Mouse (Mus musculus): ENCODE results near the gene Ikzf1.

Gene Ikzf1

DNA sequence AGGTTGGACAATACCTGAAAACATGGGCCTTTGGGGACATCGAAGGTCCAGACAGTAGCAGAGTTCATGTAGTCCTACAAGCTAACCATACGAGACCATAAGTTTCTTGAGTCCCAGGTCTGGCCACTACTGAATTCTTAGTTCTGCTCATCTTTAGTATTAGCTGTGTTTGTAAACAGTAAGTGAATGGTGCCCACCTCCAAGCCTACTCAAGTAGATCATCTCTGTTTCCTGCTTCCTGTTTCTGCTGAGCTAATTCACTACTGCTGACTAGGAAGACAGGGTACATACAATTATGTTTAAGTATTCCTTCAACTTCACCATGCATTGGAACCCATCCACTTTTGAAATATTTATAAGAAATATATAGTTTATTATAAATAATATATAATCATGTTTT lies 83.3 kb downstream of the Ikzf1 start:
- Histone ChIP-seq H3K36me3 (ENCODE audit: insufficient read depth, low read length) (no peaks in the 10 kb centered on the region), H3K27me3 (ENCODE audit: insufficient read depth, low read length) (peaks cover 26% of the 10 kb centered on the region), H3K4me3 (replicated peaks; ENCODE audit: low read length) (no peak overlapping the region), H3K4me1 (replicated peaks; ENCODE audit: low read depth, low read length) (peaks cover 9% of the 10 kb centered on the region), H3K9me3 (ENCODE audit: low read length) (no peaks in the 10 kb centered on the region)
- no peak for TF ChIP-seq NANOG (IDR thresholded peaks at IDR 0.05; ENCODE audit: borderline replicate concordance, low read length)
- TF ChIP-seq POU5F1 (IDR thresholded peaks at IDR 0.05; ENCODE audit: borderline replicate concordance, low read length) = no peak
- TF ChIP-seq CTCF (conservative IDR thresholded peaks at IDR 0.05; ENCODE audit: low read length) = no peak

DNA sequence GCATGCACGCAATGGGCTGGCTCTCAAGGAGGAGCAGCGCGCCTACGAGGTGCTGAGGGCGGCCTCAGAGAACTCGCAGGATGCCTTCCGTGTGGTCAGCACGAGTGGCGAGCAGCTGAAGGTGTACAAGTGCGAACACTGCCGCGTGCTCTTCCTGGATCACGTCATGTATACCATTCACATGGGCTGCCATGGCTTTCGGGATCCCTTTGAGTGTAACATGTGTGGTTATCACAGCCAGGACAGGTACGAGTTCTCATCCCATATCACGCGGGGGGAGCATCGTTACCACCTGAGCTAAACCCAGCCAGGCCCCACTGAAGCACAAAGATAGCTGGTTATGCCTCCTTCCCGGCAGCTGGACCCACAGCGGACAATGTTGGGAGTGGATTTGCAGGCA lies 84.5 kb downstream of the Ikzf1 start:
- H3K4me1 ChIP-seq (replicated peaks; ENCODE audit: low read depth, low read length) = peaks cover 9% of the 10 kb centered on the region
- peak overlapping the region; percentile 35 for H3K4me3 ChIP-seq (replicated peaks; ENCODE audit: low read length)
- H3K9me3 ChIP-seq (ENCODE audit: low read length) = no peaks in the 10 kb centered on the region
- H3K27me3 ChIP-seq (ENCODE audit: insufficient read depth, low read length) = peaks cover 37% of the 10 kb centered on the region
- TF ChIP-seq CTCF (conservative IDR thresholded peaks at IDR 0.05; ENCODE audit: low read length) = no peak
- TF ChIP-seq NANOG (IDR thresholded peaks at IDR 0.05; ENCODE audit: borderline replicate concordance, low read length) = no peak
- TF ChIP-seq POU5F1 (IDR thresholded peaks at IDR 0.05; ENCODE audit: borderline replicate concordance, low read length) = no peak
- H3K36me3 ChIP-seq (ENCODE audit: insufficient read depth, low read length) = no peaks in the 10 kb centered on the region

DNA sequence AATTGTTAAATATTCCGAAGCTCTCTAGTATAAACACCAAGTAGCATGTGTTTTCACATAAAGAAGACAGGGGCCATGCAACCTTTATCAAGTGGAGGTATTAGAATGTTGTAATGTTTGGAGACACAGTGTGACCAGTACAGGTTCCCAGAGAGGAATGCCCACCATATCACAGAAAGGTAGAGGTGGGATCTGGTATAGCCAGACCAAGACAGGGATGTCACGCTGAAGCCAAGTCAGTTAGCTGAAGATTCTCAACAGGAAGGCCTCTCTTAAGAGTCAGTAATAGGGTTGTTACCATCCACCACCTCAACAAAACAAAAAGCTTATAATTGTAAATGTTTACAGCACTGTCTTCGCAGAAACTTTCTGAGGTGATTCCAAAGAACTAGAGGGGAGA lies 85.9 kb downstream of the Ikzf1 start:
- Histone ChIP-seq H3K27me3 (ENCODE audit: insufficient read depth, low read length) (peaks cover 48% of the 10 kb centered on the region), H3K9me3 (ENCODE audit: low read length) (no peaks in the 10 kb centered on the region), H3K36me3 (ENCODE audit: insufficient read depth, low read length) (no peaks in the 10 kb centered on the region), H3K4me3 (replicated peaks; ENCODE audit: low read length) (no peak overlapping the region), H3K4me1 (replicated peaks; ENCODE audit: low read depth, low read length) (peaks cover 9% of the 10 kb centered on the region)
- TF ChIP-seq NANOG (IDR thresholded peaks at IDR 0.05; ENCODE audit: borderline replicate concordance, low read length) = no peak
- TF ChIP-seq POU5F1 (IDR thresholded peaks at IDR 0.05; ENCODE audit: borderline replicate concordance, low read length) = no peak
- TF ChIP-seq CTCF (conservative IDR thresholded peaks at IDR 0.05; ENCODE audit: low read length) = no peak

DNA sequence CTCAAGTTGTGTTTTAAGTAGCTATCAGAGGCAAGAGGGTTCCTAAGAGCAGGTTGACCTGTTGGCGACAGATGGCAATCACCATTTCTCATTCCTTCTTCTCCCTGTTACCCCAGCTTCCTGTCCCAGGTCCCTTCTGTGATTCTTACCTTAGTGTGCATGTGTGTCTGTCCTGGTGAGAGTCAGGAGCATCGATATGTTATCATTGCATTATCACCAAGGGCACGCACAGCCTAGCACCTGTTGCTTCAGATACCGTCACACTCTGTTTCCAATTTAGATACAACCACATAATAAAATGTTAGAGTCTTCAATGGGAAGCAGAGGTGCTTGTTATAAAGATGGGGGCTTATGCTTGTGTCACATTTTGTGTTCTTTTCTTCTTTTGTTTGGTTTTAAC lies 87.4 kb downstream of the Ikzf1 start:
- H3K36me3 ChIP-seq (ENCODE audit: insufficient read depth, low read length) = no peaks in the 10 kb centered on the region
- peaks cover 9% of the 10 kb centered on the region for H3K4me1 ChIP-seq (replicated peaks; ENCODE audit: low read depth, low read length)
- no peak overlapping the region for H3K4me3 ChIP-seq (replicated peaks; ENCODE audit: low read length)
- TF ChIP-seq NANOG (IDR thresholded peaks at IDR 0.05; ENCODE audit: borderline replicate concordance, low read length) (no peak), POU5F1 (IDR thresholded peaks at IDR 0.05; ENCODE audit: borderline replicate concordance, low read length) (no peak), CTCF (conservative IDR thresholded peaks at IDR 0.05; ENCODE audit: low read length) (no peak)
- no peaks in the 10 kb centered on the region for H3K9me3 ChIP-seq (ENCODE audit: low read length)
- peaks cover 50% of the 10 kb centered on the region for H3K27me3 ChIP-seq (ENCODE audit: insufficient read depth, low read length)

DNA sequence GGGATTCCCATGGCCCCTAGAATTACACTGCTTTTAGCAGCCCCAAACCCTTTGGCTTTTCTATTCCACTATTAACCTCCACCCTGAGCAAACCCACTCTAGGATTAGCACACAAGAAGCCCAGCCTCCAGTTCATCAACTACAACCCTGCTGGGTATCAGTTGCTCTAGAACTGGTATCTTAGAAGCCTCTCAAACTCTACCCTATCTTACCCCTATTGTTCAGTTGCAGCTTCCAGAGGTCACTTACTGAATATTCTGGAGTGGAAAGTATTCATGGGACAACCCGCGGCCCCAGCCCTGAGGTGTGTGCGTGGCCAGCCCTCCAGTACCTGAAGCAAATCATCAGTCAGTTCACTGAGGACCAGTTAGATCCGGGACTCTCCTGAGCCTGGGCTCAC lies 89.6 kb downstream of the Ikzf1 start:
- no peaks in the 10 kb centered on the region for H3K36me3 ChIP-seq (ENCODE audit: insufficient read depth, low read length)
- peaks cover 48% of the 10 kb centered on the region for H3K27me3 ChIP-seq (ENCODE audit: insufficient read depth, low read length)
- H3K4me3 ChIP-seq (replicated peaks; ENCODE audit: low read length) = no peak overlapping the region
- H3K9me3 ChIP-seq (ENCODE audit: low read length) = no peaks in the 10 kb centered on the region
- TF ChIP-seq NANOG (IDR thresholded peaks at IDR 0.05; ENCODE audit: borderline replicate concordance, low read length) (no peak), POU5F1 (IDR thresholded peaks at IDR 0.05; ENCODE audit: borderline replicate concordance, low read length) (no peak), CTCF (conservative IDR thresholded peaks at IDR 0.05; ENCODE audit: low read length) (no peak)
- H3K4me1 ChIP-seq (replicated peaks; ENCODE audit: low read depth, low read length) = peaks cover 1% of the 10 kb centered on the region; the same call in 1 of the 2 replicates

DNA sequence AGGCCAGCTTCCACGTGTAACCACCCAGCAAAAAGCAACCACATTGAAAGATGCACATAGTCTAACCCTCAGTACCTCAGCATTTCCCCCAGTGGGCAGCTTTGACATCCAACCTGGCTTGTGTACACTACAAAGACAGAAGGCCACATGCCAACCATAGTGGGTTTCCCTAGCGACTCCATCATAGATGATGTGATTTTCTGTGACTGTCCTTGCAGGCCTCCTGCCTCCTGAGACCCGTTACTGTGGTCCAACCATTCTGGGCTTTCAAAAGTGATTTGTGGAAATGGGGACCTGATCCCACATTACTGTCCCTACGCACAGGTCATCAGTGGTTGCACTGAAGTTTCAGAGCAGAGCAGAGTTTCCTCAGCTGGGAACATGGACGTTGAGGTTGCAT lies 90.1 kb downstream of the Ikzf1 start:
- TF ChIP-seq NANOG (IDR thresholded peaks at IDR 0.05; ENCODE audit: borderline replicate concordance, low read length) (no peak), POU5F1 (IDR thresholded peaks at IDR 0.05; ENCODE audit: borderline replicate concordance, low read length) (no peak), CTCF (conservative IDR thresholded peaks at IDR 0.05; ENCODE audit: low read length) (no peak)
- Histone ChIP-seq H3K4me3 (replicated peaks; ENCODE audit: low read length) (no peak overlapping the region), H3K27me3 (ENCODE audit: insufficient read depth, low read length) (peaks cover 45% of the 10 kb centered on the region), H3K36me3 (ENCODE audit: insufficient read depth, low read length) (no peaks in the 10 kb centered on the region), H3K4me1 (replicated peaks; ENCODE audit: low read depth, low read length) (no peaks in the 10 kb centered on the region), H3K9me3 (ENCODE audit: low read length) (no peaks in the 10 kb centered on the region)

DNA sequence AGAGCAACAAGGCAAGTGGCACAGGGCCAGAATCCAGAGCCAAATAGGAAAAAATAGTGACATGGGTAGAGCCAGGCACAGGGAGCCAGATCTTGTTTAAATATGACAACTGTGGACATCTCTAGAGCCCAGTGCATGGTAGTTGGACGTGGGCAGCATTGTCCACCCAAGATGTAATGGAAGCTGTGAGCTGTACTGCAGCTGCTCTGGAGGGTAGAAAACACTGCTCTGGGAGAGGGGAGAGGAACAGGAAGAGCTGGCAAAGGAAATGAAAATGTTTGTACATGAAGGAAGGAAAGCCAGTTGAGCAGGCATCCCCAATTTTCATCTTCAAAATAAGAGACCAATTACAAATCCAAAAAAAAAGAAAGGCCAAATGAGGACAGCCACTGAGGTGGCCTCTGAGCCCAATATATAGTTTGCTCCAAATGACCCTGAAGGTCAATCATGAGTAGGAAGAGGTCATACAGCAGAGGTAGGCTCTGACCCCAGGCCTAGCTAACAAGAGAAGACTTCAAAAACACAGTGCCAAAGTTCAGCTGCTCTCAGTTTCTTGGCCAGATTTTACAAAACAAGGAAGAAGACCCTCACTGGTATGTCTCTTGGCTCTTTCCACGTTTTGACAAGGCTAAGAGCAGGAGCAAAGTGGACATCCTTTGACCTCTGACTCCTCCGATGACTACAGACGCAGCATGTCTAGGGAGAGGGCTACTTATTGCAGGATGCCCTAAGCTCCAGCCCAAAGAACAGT lies 91.4 kb downstream of the Ikzf1 start:
- Histone ChIP-seq H3K4me3 (replicated peaks; ENCODE audit: low read length) (no peak overlapping the region), H3K27me3 (ENCODE audit: insufficient read depth, low read length) (peaks cover 37% of the 10 kb centered on the region), H3K4me1 (replicated peaks; ENCODE audit: low read depth, low read length) (no peaks in the 10 kb centered on the region), H3K36me3 (ENCODE audit: insufficient read depth, low read length) (no peaks in the 10 kb centered on the region), H3K9me3 (ENCODE audit: low read length) (no peaks in the 10 kb centered on the region)
- TF ChIP-seq CTCF (conservative IDR thresholded peaks at IDR 0.05; ENCODE audit: low read length) = no peak
- TF ChIP-seq NANOG (IDR thresholded peaks at IDR 0.05; ENCODE audit: borderline replicate concordance, low read length) = no peak
- no peak for TF ChIP-seq POU5F1 (IDR thresholded peaks at IDR 0.05; ENCODE audit: borderline replicate concordance, low read length)

DNA sequence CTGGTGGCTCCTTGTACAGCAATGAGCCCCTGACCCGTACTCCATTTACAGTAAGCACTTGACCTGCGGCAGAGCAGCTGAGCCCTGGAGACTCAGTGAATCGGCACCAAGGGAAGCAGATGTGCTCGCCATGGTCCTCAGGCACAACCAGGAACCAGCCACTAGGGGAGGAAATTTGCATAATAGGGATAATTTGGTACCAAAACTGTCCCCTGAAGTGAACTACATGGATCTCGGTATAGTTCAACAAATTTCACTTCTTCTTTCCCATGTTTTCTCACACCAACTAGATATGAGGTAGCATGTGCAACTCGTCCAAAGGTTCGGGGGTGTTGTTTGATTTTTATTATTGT lies 92.0 kb downstream of the Ikzf1 start:
- no peaks in the 10 kb centered on the region for H3K4me1 ChIP-seq (replicated peaks; ENCODE audit: low read depth, low read length)
- H3K36me3 ChIP-seq (ENCODE audit: insufficient read depth, low read length) = no peaks in the 10 kb centered on the region
- H3K4me3 ChIP-seq (replicated peaks; ENCODE audit: low read length) = no peak overlapping the region
- TF ChIP-seq POU5F1 (IDR thresholded peaks at IDR 0.05; ENCODE audit: borderline replicate concordance, low read length) = no peak
- no peak for TF ChIP-seq CTCF (conservative IDR thresholded peaks at IDR 0.05; ENCODE audit: low read length)
- no peak for TF ChIP-seq NANOG (IDR thresholded peaks at IDR 0.05; ENCODE audit: borderline replicate concordance, low read length)
- no peaks in the 10 kb centered on the region for H3K9me3 ChIP-seq (ENCODE audit: low read length)
- H3K27me3 ChIP-seq (ENCODE audit: insufficient read depth, low read length) = peaks cover 37% of the 10 kb centered on the region

DNA sequence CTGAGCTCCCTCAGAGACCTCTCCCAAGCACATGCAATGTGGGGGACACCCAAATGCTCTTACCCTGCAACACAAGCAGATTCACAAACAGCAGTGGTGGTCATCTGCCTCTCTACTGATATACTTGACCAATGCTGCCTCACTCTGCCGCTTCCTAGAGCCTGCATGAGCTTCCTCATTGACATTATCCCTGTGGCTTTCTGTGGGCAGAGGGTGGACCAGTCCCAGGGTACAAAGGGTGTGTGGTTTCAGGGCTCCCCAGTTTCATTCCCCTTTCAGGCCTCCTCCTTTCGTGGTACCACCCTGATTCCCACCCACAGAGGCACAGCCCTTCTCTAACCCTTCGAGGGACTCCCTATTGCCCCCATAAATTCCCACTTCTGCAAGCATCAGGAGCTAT lies 92.4 kb downstream of the Ikzf1 start:
- H3K4me1 ChIP-seq (replicated peaks; ENCODE audit: low read depth, low read length) = no peaks in the 10 kb centered on the region
- H3K9me3 ChIP-seq (ENCODE audit: low read length) = no peaks in the 10 kb centered on the region
- H3K36me3 ChIP-seq (ENCODE audit: insufficient read depth, low read length) = no peaks in the 10 kb centered on the region
- no peak overlapping the region for H3K4me3 ChIP-seq (replicated peaks; ENCODE audit: low read length)
- no peak for TF ChIP-seq POU5F1 (IDR thresholded peaks at IDR 0.05; ENCODE audit: borderline replicate concordance, low read length)
- TF ChIP-seq CTCF (conservative IDR thresholded peaks at IDR 0.05; ENCODE audit: low read length) = no peak
- TF ChIP-seq NANOG (IDR thresholded peaks at IDR 0.05; ENCODE audit: borderline replicate concordance, low read length) = no peak
- peaks cover 33% of the 10 kb centered on the region for H3K27me3 ChIP-seq (ENCODE audit: insufficient read depth, low read length)

All from E14TG2a.4 (cell line).